Mouse (Mus musculus): Measurements from ENCODE around the gene Lancl1. TPM values are rescaled to one million over a fixed set of nuclear protein-coding genes. Genes with fewer than 3 reads are reported as not detected.

The Lancl1 gene
- polyA plus RNA-seq, 1 experiment = 39.5 TPM

GRCm38 (mm10) chr1:67026927-67027511 is 11.7 kb downstream of the Lancl1 start:
- TF ChIP-seq MYOG (IDR thresholded peaks at IDR 0.05; ENCODE audit: control insufficient read depth, extremely low read depth, insufficient read length) = no peak
- H3K4me3 ChIP-seq (ENCODE audit: insufficient read depth, poor library complexity, severe bottlenecking) = no peak overlapping the region
- no peaks in the 10 kb centered on the region for H3K79me3 ChIP-seq (ENCODE audit: low read depth)
- no peaks in the 10 kb centered on the region for H3K27me3 ChIP-seq (ENCODE audit: control insufficient read depth, insufficient read depth, insufficient read length)
- peaks cover 15% of the 10 kb centered on the region for H3K36me3 ChIP-seq (ENCODE audit: control insufficient read depth, insufficient read depth)
- no peak overlapping the region for H3ac ChIP-seq (ENCODE audit: control insufficient read depth, insufficient read length, low read depth)
- no peaks in the 10 kb centered on the region for H3K79me2 ChIP-seq (ENCODE audit: control insufficient read depth, insufficient read depth)

- TF ChIP-seq CTCF (IDR thresholded peaks at IDR 0.05; ENCODE audit: control insufficient read depth, insufficient read depth, insufficient read length) = no peak
- no peak for TF ChIP-seq FOSL1 (IDR thresholded peaks at IDR 0.05; ENCODE audit: insufficient read depth, low read length, poor library complexity, severe bottlenecking)
- TF ChIP-seq CEBPB (IDR thresholded peaks at IDR 0.05; ENCODE audit: low read depth) = no peak
- no peak for TF ChIP-seq MYOD1 (IDR thresholded peaks at IDR 0.05; ENCODE audit: control insufficient read depth, insufficient read length, low read depth)
- no peak for TF ChIP-seq MAX (IDR thresholded peaks at IDR 0.05)
- TF ChIP-seq MYOG (IDR thresholded peaks at IDR 0.05; ENCODE audit: control insufficient read depth, extremely low read depth, insufficient read length) = no peak
- no peak for TF ChIP-seq USF1 (IDR thresholded peaks at IDR 0.05; ENCODE audit: low read depth)
- no peak overlapping the region for H3ac ChIP-seq (ENCODE audit: control insufficient read depth, insufficient read length, low read depth)
- peaks cover 15% of the 10 kb centered on the region for H3K36me3 ChIP-seq (ENCODE audit: control insufficient read depth, insufficient read depth)
- no peak overlapping the region for H3K4me3 ChIP-seq (ENCODE audit: insufficient read depth, poor library complexity, severe bottlenecking)
- H3K27me3 ChIP-seq (ENCODE audit: control insufficient read depth, insufficient read depth, insufficient read length) = no peaks in the 10 kb centered on the region
- H3K79me3 ChIP-seq (ENCODE audit: low read depth) = no peaks in the 10 kb centered on the region
- no peaks in the 10 kb centered on the region for H3K79me2 ChIP-seq (ENCODE audit: control insufficient read depth, insufficient read depth)
These were observed 12.5 kb downstream of the Lancl1 start for GRCm38 (mm10) chr1:67026142-67026541.

- TF ChIP-seq MYOD1 (IDR thresholded peaks at IDR 0.05; ENCODE audit: control insufficient read depth, insufficient read length, low read depth) (no peak), USF1 (IDR thresholded peaks at IDR 0.05; ENCODE audit: low read depth) (no peak)
- H3K4me3 ChIP-seq (ENCODE audit: insufficient read depth, poor library complexity, severe bottlenecking) = no peak overlapping the region
- H3K79me2 ChIP-seq (ENCODE audit: control insufficient read depth, insufficient read depth) = no peaks in the 10 kb centered on the region
- peaks cover 19% of the 10 kb centered on the region for H3K36me3 ChIP-seq (ENCODE audit: control insufficient read depth, insufficient read depth)
- H3K27me3 ChIP-seq (ENCODE audit: control insufficient read depth, insufficient read depth, insufficient read length) = no peaks in the 10 kb centered on the region
- H3K79me3 ChIP-seq (ENCODE audit: low read depth) = no peaks in the 10 kb centered on the region
- no peak overlapping the region for H3ac ChIP-seq (ENCODE audit: control insufficient read depth, insufficient read length, low read depth)
These were observed 15.9 kb downstream of the Lancl1 start for GRCm38 (mm10) chr1:67022767-67023166.

GRCm38 (mm10) chr1:67022051-67022450 is 16.6 kb downstream of the Lancl1 start:
- Histone ChIP-seq H3K79me3 (ENCODE audit: low read depth) (no peaks in the 10 kb centered on the region), H3K27me3 (ENCODE audit: control insufficient read depth, insufficient read depth, insufficient read length) (no peaks in the 10 kb centered on the region), H3K4me3 (ENCODE audit: insufficient read depth, poor library complexity, severe bottlenecking) (no peak overlapping the region), H3K79me2 (ENCODE audit: control insufficient read depth, insufficient read depth) (no peaks in the 10 kb centered on the region), H3K36me3 (ENCODE audit: control insufficient read depth, insufficient read depth) (peaks cover 16% of the 10 kb centered on the region), H3ac (ENCODE audit: control insufficient read depth, insufficient read length, low read depth) (no peak overlapping the region)
- no peak for TF ChIP-seq MAX (IDR thresholded peaks at IDR 0.05)
- TF ChIP-seq USF1 (IDR thresholded peaks at IDR 0.05; ENCODE audit: low read depth) = no peak
- TF ChIP-seq FOSL1 (IDR thresholded peaks at IDR 0.05; ENCODE audit: insufficient read depth, low read length, poor library complexity, severe bottlenecking) = no peak
- no peak for TF ChIP-seq CEBPB (IDR thresholded peaks at IDR 0.05; ENCODE audit: low read depth)
- TF ChIP-seq MYOG (IDR thresholded peaks at IDR 0.05; ENCODE audit: control insufficient read depth, extremely low read depth, insufficient read length) = no peak
- no peak for TF ChIP-seq MYOD1 (IDR thresholded peaks at IDR 0.05; ENCODE audit: control insufficient read depth, insufficient read length, low read depth)
- no peak for TF ChIP-seq CTCF (IDR thresholded peaks at IDR 0.05; ENCODE audit: control insufficient read depth, insufficient read depth, insufficient read length)

- Histone ChIP-seq H3ac (ENCODE audit: control insufficient read depth, insufficient read length, low read depth) (no peak overlapping the region), H3K79me3 (ENCODE audit: low read depth) (no peaks in the 10 kb centered on the region), H3K79me2 (ENCODE audit: control insufficient read depth, insufficient read depth) (no peaks in the 10 kb centered on the region), H3K27me3 (ENCODE audit: control insufficient read depth, insufficient read depth, insufficient read length) (no peaks in the 10 kb centered on the region), H3K4me3 (ENCODE audit: insufficient read depth, poor library complexity, severe bottlenecking) (no peak overlapping the region), H3K36me3 (ENCODE audit: control insufficient read depth, insufficient read depth) (peaks cover 9% of the 10 kb centered on the region)
- no peak for TF ChIP-seq CTCF (IDR thresholded peaks at IDR 0.05; ENCODE audit: control insufficient read depth, insufficient read depth, insufficient read length)
- TF ChIP-seq MYOG (IDR thresholded peaks at IDR 0.05; ENCODE audit: control insufficient read depth, extremely low read depth, insufficient read length) = no peak
- no peak for TF ChIP-seq FOSL1 (IDR thresholded peaks at IDR 0.05; ENCODE audit: insufficient read depth, low read length, poor library complexity, severe bottlenecking)
- TF ChIP-seq MYOD1 (IDR thresholded peaks at IDR 0.05; ENCODE audit: control insufficient read depth, insufficient read length, low read depth) = no peak
- no peak for TF ChIP-seq CEBPB (IDR thresholded peaks at IDR 0.05; ENCODE audit: low read depth)
- TF ChIP-seq MAX (IDR thresholded peaks at IDR 0.05) = no peak
- no peak for TF ChIP-seq USF1 (IDR thresholded peaks at IDR 0.05; ENCODE audit: low read depth)
These were observed 18.0 kb downstream of the Lancl1 start for GRCm38 (mm10) chr1:67020637-67021161.

- Histone ChIP-seq H3K36me3 (ENCODE audit: control insufficient read depth, insufficient read depth) (peaks cover 9% of the 10 kb centered on the region), H3ac (ENCODE audit: control insufficient read depth, insufficient read length, low read depth) (no peak overlapping the region), H3K27me3 (ENCODE audit: control insufficient read depth, insufficient read depth, insufficient read length) (no peaks in the 10 kb centered on the region), H3K79me2 (ENCODE audit: control insufficient read depth, insufficient read depth) (no peaks in the 10 kb centered on the region), H3K4me3 (ENCODE audit: insufficient read depth, poor library complexity, severe bottlenecking) (no peak overlapping the region), H3K79me3 (ENCODE audit: low read depth) (no peaks in the 10 kb centered on the region)
- TF ChIP-seq MAX (IDR thresholded peaks at IDR 0.05) (no peak), MYOD1 (IDR thresholded peaks at IDR 0.05; ENCODE audit: control insufficient read depth, insufficient read length, low read depth) (no peak), CEBPB (IDR thresholded peaks at IDR 0.05; ENCODE audit: low read depth) (no peak), USF1 (IDR thresholded peaks at IDR 0.05; ENCODE audit: low read depth) (no peak), MYOG (IDR thresholded peaks at IDR 0.05; ENCODE audit: control insufficient read depth, extremely low read depth, insufficient read length) (no peak), FOSL1 (IDR thresholded peaks at IDR 0.05; ENCODE audit: insufficient read depth, low read length, poor library complexity, severe bottlenecking) (no peak), CTCF (IDR thresholded peaks at IDR 0.05; ENCODE audit: control insufficient read depth, insufficient read depth, insufficient read length) (no peak)
These were observed 21.4 kb downstream of the Lancl1 start for GRCm38 (mm10) chr1:67017101-67017870.

Data from C2C12 (cell line).